Mouse (Mus musculus) kidney, adult 11 months (tissue): ENCODE data around the gene Lrrc8e.
"Not testable (repeated sequence)": the region's sequence is repeated elsewhere in the genome, so short reads cannot be mapped to it uniquely, and the experiment has no call there.

Source experiments
- DNase-seq: peaks from one replicate; pipeline ENCODE4 v3.0.0; 2022

Lrrc8e gene

DNA sequence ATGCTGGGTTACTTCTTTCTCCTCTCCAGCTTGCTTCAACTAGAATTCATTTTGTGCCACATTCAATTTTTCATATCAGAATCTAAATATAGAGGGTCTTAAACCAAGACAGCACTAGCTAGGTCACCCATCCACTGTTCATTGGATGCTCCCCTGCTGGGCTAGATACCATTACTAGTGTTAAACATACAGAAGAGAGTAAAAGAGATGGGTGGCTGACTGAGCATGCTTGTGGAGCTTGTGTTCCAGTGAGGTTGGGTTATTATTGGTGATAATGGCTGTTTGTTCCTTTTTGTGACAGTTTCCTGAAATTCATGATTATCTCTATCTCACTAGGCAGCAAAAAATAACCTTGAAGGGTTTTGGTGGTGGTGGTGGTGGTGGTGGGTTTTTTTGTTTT, 4.6 kb upstream of the Lrrc8e start:
- no peak for DNase-seq

DNA sequence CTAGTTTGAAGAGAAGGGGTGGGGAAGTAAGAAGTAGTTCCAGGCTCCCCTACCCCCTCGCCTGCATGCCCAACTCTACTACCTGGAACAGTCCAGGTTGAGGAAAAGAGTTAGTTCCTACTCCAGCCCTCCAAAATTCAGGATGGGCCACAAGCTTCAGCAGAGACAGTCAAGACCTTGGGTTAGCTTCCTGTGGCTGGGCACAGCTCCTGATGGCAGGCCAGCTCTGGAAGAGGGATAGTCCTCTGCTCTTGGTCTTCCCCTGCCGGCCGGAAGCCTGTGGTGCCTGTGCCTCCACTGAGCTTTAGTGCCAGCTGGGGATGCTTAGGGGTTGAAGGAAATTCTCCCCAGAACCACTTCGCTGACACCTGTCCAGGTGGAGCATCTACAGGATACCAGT, 304 bp upstream of the Lrrc8e start:
- no peak for DNase-seq

DNA sequence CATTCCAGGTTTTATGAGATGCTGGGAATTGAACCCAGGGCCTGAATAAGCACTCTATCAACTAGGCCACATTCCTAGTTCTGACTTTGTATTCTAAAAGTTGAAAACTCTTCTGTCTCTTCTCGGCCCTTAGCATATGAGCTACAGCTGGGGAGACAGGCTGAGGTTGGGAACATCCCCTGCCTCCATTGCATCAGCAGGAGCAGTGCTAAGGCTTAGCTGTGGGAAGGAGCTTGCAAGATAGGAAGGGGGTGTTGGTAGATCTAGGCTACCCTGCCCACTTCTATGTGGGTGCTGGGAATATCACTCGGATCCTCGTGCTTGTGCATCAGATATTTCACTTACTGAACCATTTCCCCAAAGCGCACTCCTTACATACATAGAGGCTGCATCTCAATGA, 1.3 kb downstream of the Lrrc8e start:
- DNase-seq, result no peak

DNA sequence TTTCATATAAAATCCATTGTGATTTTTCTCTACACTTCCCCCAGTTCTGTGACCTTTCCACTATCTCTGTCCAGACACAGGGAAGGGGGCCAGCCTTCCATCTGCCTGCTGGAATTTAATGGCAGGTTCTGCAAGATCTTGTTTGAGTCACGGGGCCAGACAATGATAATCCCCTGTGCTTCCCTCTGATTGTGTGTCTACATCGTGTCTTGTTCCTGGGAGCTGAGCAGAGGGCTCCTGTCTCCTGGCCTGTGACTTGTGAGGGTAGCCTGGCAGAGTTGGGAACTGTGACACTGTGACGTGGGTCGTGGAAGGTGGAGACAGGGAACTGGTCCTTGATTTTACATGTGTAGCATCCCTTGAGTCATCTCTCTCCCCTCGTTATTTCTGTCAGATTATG, 3.2 kb downstream of the Lrrc8e start:
- DNase-seq, result no peak

DNA sequence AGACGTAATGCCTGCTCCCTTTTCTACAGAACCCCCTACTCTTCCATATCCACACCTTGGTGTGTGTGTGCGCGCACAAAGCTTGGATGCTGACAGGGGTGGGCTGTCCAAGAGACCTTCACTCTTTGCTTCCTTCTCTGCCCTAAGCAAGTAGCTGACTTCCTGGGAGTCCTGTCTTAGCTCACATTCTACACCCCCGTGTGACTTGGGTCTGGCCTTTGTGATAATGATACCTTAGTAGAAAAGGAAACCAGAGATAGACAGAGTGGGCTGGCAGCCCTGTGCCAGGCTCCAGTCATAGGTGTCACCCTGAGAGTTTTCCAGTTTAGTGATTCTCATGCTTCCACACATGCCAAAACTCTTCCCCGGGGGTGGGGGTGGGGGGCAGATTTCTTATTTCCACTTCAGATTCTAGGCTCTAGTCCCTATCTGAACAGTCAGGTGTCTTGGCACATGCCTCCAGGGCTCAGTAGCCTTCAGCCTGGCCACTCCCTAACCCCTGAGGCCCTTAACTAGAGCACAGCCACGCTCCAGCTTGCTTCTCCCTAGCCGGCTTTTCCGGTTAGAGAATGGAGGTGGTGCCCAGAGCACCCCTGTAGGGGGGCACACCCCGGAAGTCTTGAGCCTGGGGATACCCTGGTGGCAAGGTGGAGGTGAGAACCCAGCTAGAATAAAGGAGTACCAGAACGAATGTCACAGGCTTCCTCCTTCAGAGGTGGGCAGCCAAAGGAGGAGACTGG, 4.2 kb downstream of the Lrrc8e start:
- DNase-seq, result no peak

DNA sequence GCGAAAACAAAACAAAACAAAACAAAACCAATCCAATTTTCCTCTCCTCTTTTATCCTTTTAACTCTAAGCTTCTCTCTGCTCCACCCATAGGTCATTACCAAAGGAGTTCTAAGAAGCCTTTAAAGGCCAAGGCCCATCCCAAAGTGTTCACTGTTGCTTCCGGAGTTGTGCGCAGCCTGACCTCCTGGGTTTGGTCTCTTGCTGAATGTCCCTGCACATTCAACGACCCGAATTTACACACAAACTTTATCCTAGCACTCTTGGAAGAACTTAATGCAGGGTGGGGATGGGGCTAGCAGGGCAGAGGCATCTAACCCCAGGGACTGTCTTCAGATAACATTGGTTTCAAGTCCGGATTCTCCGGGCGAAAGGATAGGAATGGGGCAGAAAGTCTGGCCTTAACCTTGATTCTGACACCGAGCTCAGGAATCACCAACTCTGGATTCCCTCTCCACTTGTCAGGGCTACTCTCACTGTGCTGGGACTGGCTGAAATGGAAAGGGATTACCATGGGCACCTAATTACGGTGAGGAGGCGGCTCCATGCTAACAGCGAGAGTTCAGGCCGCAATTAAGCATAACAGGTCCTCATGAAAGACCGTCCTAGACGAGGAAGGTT, 11.3 kb downstream of the Lrrc8e start:
- DNase-seq, result no peak

DNA sequence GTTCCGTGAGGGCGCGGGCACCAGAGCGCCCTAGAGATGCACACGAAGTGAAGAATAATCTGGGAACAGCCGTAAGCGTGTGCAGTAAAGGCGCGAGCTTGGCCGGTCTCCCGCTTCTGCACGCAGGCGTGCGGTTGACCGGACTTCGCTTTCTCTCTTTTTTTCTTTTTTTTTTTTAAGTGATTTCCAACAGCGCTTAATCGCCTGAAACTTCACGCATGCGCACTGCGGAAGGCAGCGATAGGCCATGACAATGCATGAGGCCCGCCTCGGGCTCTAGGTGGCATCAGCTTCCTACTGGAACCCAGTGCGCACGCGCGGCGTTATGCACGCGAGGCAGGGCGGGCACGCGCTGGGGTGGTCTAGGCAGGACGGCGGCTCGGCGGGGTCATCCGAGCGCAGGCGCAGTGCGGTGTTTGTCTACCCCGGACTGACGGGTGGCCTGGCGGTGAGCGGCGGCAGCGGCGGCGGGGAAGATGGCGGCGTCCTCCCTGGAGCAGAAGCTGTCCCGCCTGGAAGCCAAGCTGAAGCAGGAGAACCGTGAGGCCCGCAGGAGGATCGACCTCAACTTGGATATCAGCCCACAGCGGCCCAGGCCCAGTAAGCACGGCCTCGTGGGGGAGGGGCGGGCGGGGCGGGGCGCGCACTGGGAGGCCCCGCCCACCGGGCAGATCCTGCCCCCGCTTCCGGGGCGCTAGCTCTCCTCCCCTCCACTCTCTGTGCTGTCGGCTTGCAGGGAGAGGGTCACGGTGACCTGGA, 12.0 kb downstream of the Lrrc8e start, which contains the start of the genes Map2k7 and Gm49320:
Map2k7 (plus strand) TSS at position 307 of the 759 bp plus-strand sequence.
Gm49320 (plus strand) TSS at position 432 of the 759 bp plus-strand sequence.
- peak; percentile 100 for DNase-seq

DNA sequence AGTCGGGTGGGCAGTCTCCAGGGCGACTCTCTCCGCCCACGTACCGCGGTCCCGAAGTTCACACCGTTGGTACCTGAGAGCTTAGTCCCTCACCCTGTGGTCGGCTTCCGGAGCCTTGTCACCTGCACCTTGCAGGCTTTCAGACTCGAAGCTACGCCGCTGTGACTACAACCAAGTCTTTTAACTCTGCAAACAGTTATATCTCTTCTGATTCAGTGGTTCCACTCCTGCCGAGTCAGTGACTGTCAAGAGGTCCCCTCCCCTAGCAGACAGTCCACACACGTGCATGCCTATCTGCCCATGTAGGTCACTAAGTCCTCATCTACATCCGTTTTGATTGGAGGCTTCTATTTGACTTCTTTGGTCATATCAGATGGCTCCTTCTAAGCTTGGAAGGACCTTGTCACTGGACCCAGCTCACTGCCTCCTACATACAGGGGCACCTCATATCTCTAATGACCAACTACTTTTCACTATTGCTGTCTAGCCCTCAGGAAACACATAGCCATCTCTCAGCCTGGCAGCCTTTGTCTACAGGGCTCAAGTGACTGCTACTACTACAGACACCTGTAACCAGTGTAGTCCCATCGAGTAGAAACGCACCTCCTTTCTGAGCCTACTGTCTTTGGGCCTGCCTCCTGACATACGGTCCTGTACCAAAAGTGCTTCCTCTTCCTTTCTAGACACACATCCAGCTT, 12.7 kb downstream of the Lrrc8e start:
- no peak for DNase-seq

DNA sequence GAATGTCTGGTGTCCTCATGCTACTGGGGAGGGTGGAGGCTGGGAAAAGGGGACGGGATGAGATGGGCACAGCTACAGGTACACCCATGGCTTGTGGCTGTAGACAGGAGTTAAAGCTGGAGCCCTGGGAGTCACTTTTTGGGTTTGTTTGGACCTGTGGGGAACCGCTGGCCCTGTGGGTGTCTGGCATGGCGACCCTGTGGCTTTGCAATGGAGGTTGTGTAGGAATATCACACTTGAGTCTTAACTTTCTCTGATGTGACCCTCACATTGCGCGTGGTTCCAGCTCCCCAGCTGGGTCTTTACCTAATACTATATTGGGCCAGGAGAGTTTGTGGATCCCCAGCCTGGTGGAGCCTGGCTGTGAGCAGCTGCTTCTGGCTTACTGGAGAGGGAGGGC, 18.4 kb downstream of the Lrrc8e start:
- DNase-seq, result no peak

DNA sequence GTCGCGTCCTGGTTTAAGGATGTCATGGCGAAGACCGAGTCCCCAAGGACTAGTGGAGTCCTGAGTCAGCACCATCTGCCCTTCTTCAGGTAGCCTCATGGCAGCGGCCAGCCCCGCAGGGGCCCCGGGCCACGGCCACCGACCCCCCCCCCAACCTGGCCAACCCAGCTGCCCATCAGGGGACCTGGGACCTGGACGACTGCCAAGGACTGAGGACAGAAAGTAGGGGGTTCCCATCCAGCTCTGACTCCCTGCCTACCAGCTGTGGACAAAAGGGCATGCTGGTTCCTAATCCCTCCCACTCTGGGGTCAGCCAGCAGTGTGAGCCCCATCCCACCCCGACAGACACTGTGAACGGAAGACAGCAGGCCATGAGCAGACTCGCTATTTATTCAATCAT, 19.1 kb downstream of the Lrrc8e start:
- DNase-seq, result no peak

DNA sequence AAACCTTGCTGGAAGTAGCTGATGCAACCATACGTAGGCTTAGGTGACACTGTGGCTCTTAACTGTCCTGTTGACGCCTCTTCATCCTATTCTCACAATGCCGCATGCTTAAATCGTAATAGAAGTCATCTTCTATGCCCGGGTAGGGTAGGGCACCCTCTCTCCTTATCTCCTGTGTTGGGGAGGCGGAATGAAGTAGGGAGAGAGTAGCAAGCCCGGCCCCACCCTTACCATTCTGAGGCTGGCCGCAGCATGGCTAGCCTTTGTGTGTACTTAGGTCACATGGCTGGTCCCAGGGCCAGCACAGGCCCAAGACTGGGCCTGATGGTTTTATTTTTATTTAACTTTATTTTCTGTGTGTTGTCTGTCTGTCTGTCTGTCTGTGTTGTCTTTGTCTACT, 20.6 kb downstream of the Lrrc8e start:
- DNase-seq, result no peak

DNA sequence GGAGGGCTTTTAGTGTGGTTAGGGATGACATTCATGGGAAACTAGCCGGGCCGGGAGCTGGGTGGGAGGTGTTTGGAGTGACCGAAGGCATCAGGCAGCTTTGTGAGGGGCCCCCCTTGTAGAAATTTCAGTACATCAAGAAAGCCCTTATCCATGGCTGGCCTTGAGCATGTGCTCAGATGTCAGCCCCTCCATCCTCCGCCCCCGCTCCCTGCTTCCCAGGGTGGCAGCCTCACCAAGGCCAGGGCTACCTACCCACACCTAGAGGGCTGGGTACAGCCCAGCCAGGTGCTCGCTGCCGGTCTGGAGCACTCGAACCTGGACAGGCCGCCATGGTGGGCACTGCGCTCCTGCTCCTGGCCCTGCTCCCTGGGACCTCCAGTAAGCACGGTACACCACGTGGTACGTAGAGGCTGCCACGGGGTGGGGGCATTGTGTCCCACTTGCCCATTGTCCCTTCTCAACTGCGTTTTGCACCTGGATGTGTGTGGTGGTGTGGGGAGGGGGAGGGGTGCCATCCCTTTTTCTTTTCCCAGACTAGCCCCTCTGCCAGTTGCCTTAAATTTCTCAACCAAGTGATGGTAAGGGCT, 21.4 kb downstream of the Lrrc8e start, which contains the start of gene Tgfbr3l:
Tgfbr3l (plus strand) TSS at position 264 of the 590 bp plus-strand sequence.
- no peak for DNase-seq

DNA sequence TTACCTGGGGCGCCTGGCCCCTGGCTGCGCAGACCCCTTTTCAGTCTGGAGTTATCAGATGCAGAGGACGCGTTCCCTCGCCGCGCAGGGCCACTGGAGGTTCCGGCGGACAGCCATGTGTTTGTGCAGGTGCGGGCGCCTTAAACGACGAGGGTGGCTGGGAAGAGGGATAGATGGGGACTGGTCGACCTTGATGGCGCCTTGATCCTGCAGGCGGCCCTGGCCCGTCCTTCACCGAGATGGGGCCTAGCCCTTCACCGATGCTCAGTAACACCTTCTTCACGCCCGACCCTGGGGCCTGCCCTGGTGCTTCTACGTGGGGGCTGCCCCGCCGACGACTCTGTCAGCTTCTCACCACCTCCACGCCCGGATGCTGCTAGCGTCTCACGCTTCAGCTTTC, 22.6 kb downstream of the Lrrc8e start:
- no peak for DNase-seq

DNA sequence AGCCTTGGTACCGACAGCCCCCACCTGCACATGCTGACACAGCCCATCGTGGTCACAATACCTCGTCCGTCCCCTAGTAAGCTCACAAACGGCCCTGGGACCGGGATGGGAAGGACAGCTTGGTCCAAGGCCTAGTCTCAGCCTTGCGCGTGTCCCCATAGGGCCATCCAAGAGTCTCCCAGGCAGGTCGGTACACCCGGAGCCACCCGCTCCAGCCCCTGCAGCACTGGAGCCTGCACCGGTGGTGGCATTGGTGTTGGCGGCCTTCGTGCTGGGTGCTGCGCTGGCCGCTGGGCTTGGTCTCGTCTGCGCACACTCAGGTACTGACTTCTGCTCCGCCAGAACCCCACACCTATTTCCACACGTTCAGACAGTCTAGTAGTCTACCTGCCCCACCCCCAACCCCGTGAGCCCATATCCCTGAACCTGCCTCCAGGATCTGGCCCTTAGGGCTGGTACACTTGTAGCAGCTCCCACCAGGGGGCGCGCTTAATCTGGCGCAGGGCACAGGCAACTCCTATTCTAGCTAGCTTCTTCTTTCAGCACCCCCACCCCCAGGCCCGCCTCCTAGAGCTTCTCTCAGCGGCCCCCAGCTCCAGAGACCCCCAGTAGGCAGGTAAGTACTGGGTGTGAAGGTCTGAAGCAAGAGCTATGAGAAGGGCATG, 23.8 kb downstream of the Lrrc8e start:
- peak; percentile 75 for DNase-seq

DNA sequence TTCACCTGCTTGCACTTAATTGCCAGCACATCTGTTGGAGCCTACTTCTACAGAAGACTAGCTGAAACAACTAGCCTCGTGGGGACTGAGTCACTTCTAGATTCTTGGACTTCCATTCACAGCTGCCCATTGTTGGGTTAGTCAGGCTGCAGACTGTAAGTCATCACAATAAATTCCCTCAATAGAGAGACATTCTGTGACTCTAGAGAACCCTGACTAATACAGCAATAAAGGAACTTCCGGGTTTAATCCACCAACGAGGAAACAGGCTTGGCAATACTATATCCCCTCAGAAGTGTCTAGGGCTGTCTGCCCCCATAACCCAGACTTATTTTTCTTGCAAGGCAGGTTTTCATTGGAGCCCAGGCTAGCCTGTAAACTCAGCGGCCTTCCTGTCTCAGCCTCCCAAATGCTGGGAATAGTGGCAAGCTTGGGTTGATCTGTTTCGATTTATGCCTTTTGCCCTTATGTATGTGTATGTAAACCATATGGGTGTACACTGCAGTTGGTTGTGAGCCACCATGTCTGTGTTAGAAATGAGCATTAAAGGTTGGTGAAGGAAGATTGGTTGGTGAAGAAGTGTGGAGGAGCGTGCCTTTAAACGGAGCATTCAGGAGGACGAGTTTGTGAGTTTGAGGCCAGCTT, 25.6 kb downstream of the Lrrc8e start:
- no peak for DNase-seq

DNA sequence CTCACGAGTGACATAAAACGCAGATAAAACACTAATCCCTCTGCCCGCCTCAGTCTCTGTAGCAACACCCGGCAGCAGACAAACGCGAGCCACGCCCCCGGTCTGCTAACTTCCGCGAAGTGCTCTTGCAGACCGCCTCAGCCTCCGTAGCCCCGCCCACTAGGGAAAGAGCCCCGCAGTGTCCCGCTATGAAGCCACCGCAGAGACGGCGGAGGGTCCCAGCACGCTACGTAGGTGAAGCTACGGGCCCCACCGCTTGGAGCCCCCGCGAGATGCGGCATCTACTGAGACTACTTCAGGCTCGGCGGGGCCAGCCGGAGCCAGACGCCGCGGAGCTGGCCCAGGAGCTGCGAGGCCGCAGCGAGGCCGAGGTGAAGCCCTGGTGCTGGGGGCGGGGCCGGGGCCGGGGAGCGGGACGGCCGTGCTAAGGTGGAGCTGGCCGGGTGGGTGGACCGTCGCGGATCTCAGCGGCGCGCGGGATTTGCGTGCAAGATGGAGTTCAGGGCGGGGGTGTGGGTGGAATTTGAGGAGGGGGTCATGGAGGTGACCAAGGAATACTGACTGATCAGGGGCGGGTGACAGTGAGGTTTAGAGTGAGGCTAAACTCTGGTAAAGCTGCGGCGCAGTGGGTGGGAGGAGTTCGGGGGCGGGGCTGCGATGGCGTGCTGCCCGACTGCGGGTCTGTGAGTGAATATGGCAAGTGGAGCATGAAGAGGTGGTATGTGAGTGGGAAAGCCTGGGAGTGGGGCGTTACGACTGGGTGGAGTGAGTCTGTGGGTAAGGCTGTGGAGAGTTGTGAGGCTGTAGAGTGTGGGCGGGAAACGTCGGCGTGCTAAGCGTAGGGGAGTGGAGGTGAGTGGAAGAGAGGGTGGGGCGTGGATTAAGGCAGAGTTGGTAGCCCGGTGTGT, 26.6 kb downstream of the Lrrc8e start, which contains the start of gene Snapc2:
Snapc2 (plus strand) TSS at position 147 of the 908 bp plus-strand sequence.
- DNase-seq, result peak; percentile 94

DNA sequence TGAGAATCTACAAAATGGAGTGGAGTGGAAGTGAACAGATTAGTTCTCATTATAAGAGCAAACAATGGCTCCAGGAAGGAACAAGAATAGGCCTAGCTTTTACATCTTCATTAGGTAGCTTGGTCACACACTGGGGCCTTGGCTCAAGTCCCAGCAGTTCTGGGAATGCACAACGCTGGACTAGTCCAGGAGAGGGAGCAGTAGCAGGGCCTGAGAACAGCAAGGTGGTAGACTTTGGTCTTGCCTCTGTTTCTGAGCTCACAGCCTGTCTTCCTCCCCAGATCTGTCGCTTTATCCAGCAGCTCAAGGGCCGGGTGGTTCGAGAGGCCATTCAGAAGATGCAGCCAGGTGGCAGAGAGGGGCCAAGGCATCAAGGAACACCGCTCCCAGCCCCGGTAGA, 27.4 kb downstream of the Lrrc8e start:
- peak; percentile 83 for DNase-seq

DNA sequence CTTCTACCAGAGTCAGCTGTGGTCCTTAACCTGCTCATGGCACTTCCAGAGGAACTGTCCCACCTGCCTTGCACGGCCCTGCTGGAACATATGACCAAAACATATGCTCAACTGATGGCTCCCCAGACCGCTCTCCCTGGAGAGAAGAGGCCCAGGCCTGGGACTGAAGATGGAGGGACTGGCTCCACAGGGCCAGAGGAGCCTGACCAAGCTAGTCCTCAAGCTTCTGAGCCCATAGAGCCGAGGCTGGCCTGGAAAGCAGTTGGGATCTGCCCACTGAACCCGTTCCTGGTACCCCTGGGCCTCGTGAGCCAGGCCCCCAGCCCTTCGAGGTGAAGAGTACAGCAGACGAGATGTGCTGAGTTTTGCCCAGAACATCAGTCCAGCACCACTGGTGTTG, 28.8 kb downstream of the Lrrc8e start:
- not testable (repeated sequence) for DNase-seq

DNA sequence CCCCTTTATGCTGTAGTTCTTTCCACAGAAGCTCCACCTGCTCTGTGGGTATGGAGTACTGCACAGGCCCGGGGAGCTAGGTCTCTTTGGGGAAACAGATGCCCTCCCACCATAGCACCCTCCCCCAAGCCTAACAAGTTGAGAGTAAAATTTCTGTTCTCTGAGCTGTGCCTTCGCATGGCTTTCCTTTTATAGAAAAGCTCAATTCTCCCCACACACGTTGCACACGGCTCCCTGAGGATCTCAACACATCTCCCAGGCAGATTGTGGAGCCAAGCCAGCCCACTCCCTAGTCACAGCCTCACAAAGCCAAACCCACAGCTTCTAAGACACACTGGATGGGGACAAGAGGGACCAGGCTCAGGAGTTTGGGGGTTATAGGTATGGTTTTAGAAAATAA, 30.3 kb downstream of the Lrrc8e start:
- DNase-seq, result no peak

DNA sequence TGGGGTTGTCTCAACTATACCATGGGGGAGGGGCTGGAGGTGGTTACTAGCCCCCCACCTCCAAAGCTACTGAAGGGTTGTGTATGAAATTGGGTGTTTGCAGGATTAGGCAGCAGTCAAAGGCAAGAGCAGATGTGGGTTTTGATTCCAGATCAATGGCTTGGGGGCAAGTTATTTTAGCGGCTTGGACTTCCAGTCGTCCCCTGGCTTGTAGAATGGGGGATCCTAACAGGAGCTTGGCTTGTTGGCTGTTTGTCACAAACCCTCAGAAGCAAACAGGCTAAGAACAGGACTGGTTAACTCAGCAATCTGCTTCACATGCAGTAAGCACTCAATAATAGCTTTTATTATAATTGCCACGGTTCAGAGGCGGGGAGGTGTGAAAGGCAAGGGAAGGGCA, 30.7 kb downstream of the Lrrc8e start:
- DNase-seq, result no peak
